21 mouse cellular contexts compared by ENCODE assay signal in the genomic region with DNA sequence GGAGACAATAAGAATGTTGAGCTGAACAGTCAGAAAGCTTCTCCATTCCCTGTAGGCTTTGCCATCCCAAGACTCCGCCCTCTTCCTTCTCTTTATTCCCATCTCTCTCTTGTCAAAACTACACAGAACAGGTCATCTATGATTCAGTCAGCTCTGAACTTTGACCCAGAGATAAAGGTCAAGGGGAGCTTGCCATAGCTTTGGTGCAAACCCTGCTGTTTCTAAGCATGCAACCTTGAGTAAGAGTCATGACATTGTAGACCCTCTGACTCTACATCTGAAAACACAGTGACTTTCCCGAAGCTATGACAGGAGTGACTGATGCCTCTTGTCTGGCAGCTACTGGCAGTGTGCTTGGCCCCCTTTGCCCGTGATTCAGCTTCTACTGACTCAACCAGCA. TPM values are rescaled to one million over a fixed set of nuclear protein-coding genes. Genes with fewer than 3 reads are reported as not detected.
DNase-seq lines count a peak whose midpoint lies in the region.
"Had no signal": no experiment of that assay in that cellular context is flagged by ENCODE, and none has a peak within 500 bp of the region (broad histone marks: within the 10 kb centered on the region; RNA-seq: fewer than 3 reads in every experiment).

No protein-coding gene starts in this region.

- intact Hi-C loops in heart, postnatal 14 days (cut with DNase I), result no loop called here

- no peaks in the 10 kb centered on the region for H3K36me3 ChIP-seq in heart, embryonic 10.5 days
- H3K36me3 ChIP-seq: forebrain, embryonic 10.5 days; heart, embryonic 15.5 days had no signal

- H3K27me3 ChIP-seq in heart, embryonic 10.5 days (ENCODE audit: insufficient read depth, poor library complexity, severe bottlenecking), result no peaks in the 10 kb centered on the region
- H3K27me3 ChIP-seq: forebrain, embryonic 13.5 days had no signal

- no peak overlapping the region for H3K4me3 ChIP-seq in heart, embryonic 10.5 days
- H3K4me3 ChIP-seq: forebrain, embryonic 10.5 days; forebrain, embryonic 13.5 days; heart, adult 2 months; heart, embryonic 15.5 days had no signal

- peak; percentile 17 for DNase-seq in adrenal gland, adult 8-10 months
- DNase-seq in adrenal gland, postnatal 10 days, result no peak
- DNase-seq in heart, embryonic 10.5 days (ENCODE audit: low spot score), result peak; percentile 33
- DNase-seq in heart, postnatal 14 days, result no peak
- peak; percentile 22 for DNase-seq in adrenal gland, postnatal 14 days
- no peak for DNase-seq in lung, postnatal 25 days (ENCODE audit: low spot score)
- DNase-seq: cerebellum, adult 18-20 months; cerebellum, adult 9-10 months; cerebellum, postnatal 14 days; gastrocnemius, postnatal 25 days; heart, adult 2 months; heart, postnatal 10 days; heart, postnatal 4 days; kidney, adult 18-20 months; kidney, adult 9 months had no signal

- no peaks in the 10 kb centered on the region for H3K4me1 ChIP-seq in heart, embryonic 10.5 days
- H3K4me1 ChIP-seq: forebrain, embryonic 13.5 days; heart, embryonic 15.5 days had no signal

- H3K9me3 ChIP-seq in heart, embryonic 10.5 days, result no peaks in the 10 kb centered on the region
- H3K9me3 ChIP-seq: forebrain, embryonic 10.5 days; forebrain, embryonic 13.5 days; heart, embryonic 15.5 days had no signal

- H3K27ac ChIP-seq in heart, embryonic 10.5 days, result no peak overlapping the region
- H3K27ac ChIP-seq: forebrain, embryonic 10.5 days; forebrain, embryonic 13.5 days; heart, adult 2 months; heart, embryonic 15.5 days; hindbrain, embryonic 14.5 days; hindbrain, postnatal 0 days had no signal

- WGBS in heart, embryonic 10.5 days, result 77% methylated on average over 3 of the region's 3 CpGs

RNA-seq across cellular contexts. Expression of a gene that starts 24.5 kb away (rescaled TPM):
- total RNA-seq in adrenal gland, adult 8-10 months (2022), result 10 to 100 TPM; 17.9 to 57.2 (median 28.4) TPM
- 10 to 100 TPM; 88.3 to 93.5 TPM for total RNA-seq in adrenal gland, postnatal 10 days (2021)
- 72.3 and 96.5 TPM in 2 replicates for polyA plus RNA-seq in heart, embryonic 10.5 days (2016; fragmentation: Nextera tagmentation; extraction: Ambion mirVana)
- total RNA-seq in heart, postnatal 14 days (2021), result 100 to 1,000 TPM; 132 to 154 TPM
- total RNA-seq in adrenal gland, postnatal 14 days (2021), result 50.8 and 60.4 TPM in 2 replicates
- polyA plus RNA-seq: inflammation-experienced regulatory T-cells, adult 6 months had no signal

RNA-seq across cellular contexts. Expression of a gene that starts 52.5 kb away (rescaled TPM):
- total RNA-seq in adrenal gland, adult 8-10 months (2022), result 10 to 100 TPM in 2 of 4 experiments, 1 to 10 TPM in 2; 2.8 to 21.3 (median 11.3) TPM
- total RNA-seq in adrenal gland, postnatal 10 days (2021), result 1 to 10 TPM; 2.5 to 2.6 TPM
- 1.4 and 2.8 TPM in 2 replicates for polyA plus RNA-seq in heart, embryonic 10.5 days (2016; fragmentation: Nextera tagmentation; extraction: Ambion mirVana)
- 1 to 10 TPM; 1.6 to 1.9 TPM for total RNA-seq in heart, postnatal 14 days (2021)
- total RNA-seq in adrenal gland, postnatal 14 days (2021), result 2.8 TPM in 2 replicates

Comparison
In these comparisons a context has a peak if more than half of its experiments do, and no peak if none do; other contexts are left out.
1. DNase-seq: peak in adrenal gland, adult 8-10 months (single experiment), heart, embryonic 10.5 days (single experiment) and adrenal gland, postnatal 14 days (single experiment); none in adrenal gland, postnatal 10 days (single experiment), heart, postnatal 14 days (0 of 2) and lung, postnatal 25 days (single experiment).